Mouse (Mus musculus): Measurements from ENCODE around the gene Gipc3. TPM values are rescaled to one million over a fixed set of nuclear protein-coding genes. Genes with fewer than 3 reads are reported as not detected.
A peak's percentile ranks its signal among the peaks of the same experiment; 100 is the strongest.

Gipc3 gene
- 1 to 10 TPM; 2.2 to 3.3 TPM for total RNA-seq (2021)

GRCm38 (mm10) chr10:81342686-81343505, at the start of gene Gipc3:
Gipc3 (minus strand) TSS chr10:81343266.
- DNase-seq = no peak

- no peak for DNase-seq
These were observed 49.7 kb upstream of the Gipc3 start, which contains the start of gene Smim24 for GRCm38 (mm10) chr10:81392781-81393185. Smim24 (plus strand) TSS chr10:81393051.

- DNase-seq = no peak
These were observed 49.2 kb upstream of the Gipc3 start for GRCm38 (mm10) chr10:81392270-81392669.

GRCm38 (mm10) chr10:81390678-81390965, 47.6 kb upstream of the Gipc3 start:
- DNase-seq = no peak

GRCm38 (mm10) chr10:81389801-81390677, 47.0 kb upstream of the Gipc3 start:
- peak; percentile 87 for DNase-seq

- DNase-seq = no peak
These were observed 46.3 kb upstream of the Gipc3 start for GRCm38 (mm10) chr10:81389373-81389772.

- DNase-seq = no peak
These were observed 45.5 kb upstream of the Gipc3 start, which contains the start of gene Gm48552 for GRCm38 (mm10) chr10:81388505-81389055. Gm48552 (plus strand) TSS chr10:81389005.

- no peak for DNase-seq
These were observed 44.6 kb upstream of the Gipc3 start for GRCm38 (mm10) chr10:81387716-81388115.

GRCm38 (mm10) chr10:81385603-81386306, 42.7 kb upstream of the Gipc3 start:
- no peak for DNase-seq

- no peak for DNase-seq
These were observed 41.5 kb upstream of the Gipc3 start for GRCm38 (mm10) chr10:81384605-81384982.

- DNase-seq = peak; percentile 100
These were observed 40.9 kb upstream of the Gipc3 start, which contains the start of the genes Dohh and Gm48551 for GRCm38 (mm10) chr10:81383802-81384604. Dohh (plus strand) TSS chr10:81384428. Gm48551 (plus strand) TSS chr10:81384466.

GRCm38 (mm10) chr10:81382039-81382438, 39.0 kb upstream of the Gipc3 start:
- DNase-seq = peak; percentile 57

GRCm38 (mm10) chr10:81379809-81380378, 36.8 kb upstream of the Gipc3 start:
- no peak for DNase-seq

GRCm38 (mm10) chr10:81379183-81379553, 36.1 kb upstream of the Gipc3 start:
- no peak for DNase-seq

- DNase-seq = peak; percentile 100
These were observed 35.6 kb upstream of the Gipc3 start for GRCm38 (mm10) chr10:81378553-81379182.

GRCm38 (mm10) chr10:81377793-81378552, 34.9 kb upstream of the Gipc3 start, which contains the start of gene Fzr1:
Fzr1 (minus strand) TSS chr10:81378516.
- no peak for DNase-seq

GRCm38 (mm10) chr10:81377362-81377664, 34.2 kb upstream of the Gipc3 start:
- no peak for DNase-seq

- DNase-seq = no peak
These were observed 33.7 kb upstream of the Gipc3 start for GRCm38 (mm10) chr10:81376561-81377361.

GRCm38 (mm10) chr10:81375322-81375721, 32.3 kb upstream of the Gipc3 start:
- DNase-seq = no peak
